Mouse (Mus musculus): Measurements from ENCODE around the gene Vdr. TPM values are rescaled to one million over a fixed set of nuclear protein-coding genes. Genes with fewer than 3 reads are reported as not detected.

Vdr gene
- polyA plus RNA-seq, 1 experiment = 0.20 TPM

GRCm38 (mm10) chr15:97927018-97927417, 16.6 kb upstream of the Vdr start:
- no peak overlapping the region for H3K4me3 ChIP-seq (replicated peaks)
- no peaks in the 10 kb centered on the region for H3K36me3 ChIP-seq (replicated peaks; ENCODE audit: low read length)
- H3K27me3 ChIP-seq (replicated peaks) = peaks cover 30% of the 10 kb centered on the region
- H3K9me3 ChIP-seq = 0 out of 2 replicates have a peak, but pooled peaks cover 7% of the 10 kb centered on the region
- TF ChIP-seq FLI1 (IDR thresholded peaks at IDR 0.05; ENCODE audit: low read length) (no peak), GATA1 (IDR thresholded peaks at IDR 0.05; ENCODE audit: borderline replicate concordance, low read length) (no peak)
- peaks cover 16% of the 10 kb centered on the region for H3K4me1 ChIP-seq

GRCm38 (mm10) chr15:97922421-97922820, 12.0 kb upstream of the Vdr start:
- TF ChIP-seq GATA1 (IDR thresholded peaks at IDR 0.05; ENCODE audit: borderline replicate concordance, low read length) (no peak), FLI1 (IDR thresholded peaks at IDR 0.05; ENCODE audit: low read length) (no peak)
- H3K36me3 ChIP-seq (replicated peaks; ENCODE audit: low read length) = no peaks in the 10 kb centered on the region
- H3K4me3 ChIP-seq (replicated peaks) = no peak overlapping the region
- H3K9me3 ChIP-seq = no peaks in the 10 kb centered on the region
- H3K4me1 ChIP-seq = peaks cover 3% of the 10 kb centered on the region
- H3K27me3 ChIP-seq (replicated peaks) = peaks cover 20% of the 10 kb centered on the region

- Histone ChIP-seq H3K4me1 (no peaks in the 10 kb centered on the region; the same call in 1 of the 2 replicates), H3K36me3 (replicated peaks; ENCODE audit: low read length) (no peaks in the 10 kb centered on the region), H3K27me3 (replicated peaks) (peaks cover 24% of the 10 kb centered on the region), H3K9me3 (no peaks in the 10 kb centered on the region), H3K4me3 (replicated peaks) (no peak overlapping the region)
- TF ChIP-seq GATA1 (IDR thresholded peaks at IDR 0.05; ENCODE audit: borderline replicate concordance, low read length) (no peak), FLI1 (IDR thresholded peaks at IDR 0.05; ENCODE audit: low read length) (no peak)
Observed at GRCm38 (mm10) chr15:97921796-97922195, 11.4 kb upstream of the Vdr start.

- TF ChIP-seq FLI1 (IDR thresholded peaks at IDR 0.05; ENCODE audit: low read length) (no peak), GATA1 (IDR thresholded peaks at IDR 0.05; ENCODE audit: borderline replicate concordance, low read length) (no peak)
- Histone ChIP-seq H3K4me3 (replicated peaks) (no peak overlapping the region), H3K27me3 (replicated peaks) (peaks cover 27% of the 10 kb centered on the region)
Observed at GRCm38 (mm10) chr15:97920306-97920705, 9.9 kb upstream of the Vdr start.

GRCm38 (mm10) chr15:97919217-97919616, 8.8 kb upstream of the Vdr start:
- TF ChIP-seq GATA1 (IDR thresholded peaks at IDR 0.05; ENCODE audit: borderline replicate concordance, low read length) (no peak), FLI1 (IDR thresholded peaks at IDR 0.05; ENCODE audit: low read length) (no peak)
- peaks cover 36% of the 10 kb centered on the region for H3K27me3 ChIP-seq (replicated peaks)

More at GRCm38 (mm10) chr15:97920306-97920705, 9.9 kb upstream of the Vdr start:
- Histone ChIP-seq H3K9me3 (no peaks in the 10 kb centered on the region), H3K4me1 (no peaks in the 10 kb centered on the region; the same call in 1 of the 2 replicates), H3K36me3 (replicated peaks; ENCODE audit: low read length) (no peaks in the 10 kb centered on the region)

GRCm38 (mm10) chr15:97917994-97918393, 7.6 kb upstream of the Vdr start:
- peaks cover 42% of the 10 kb centered on the region for H3K27me3 ChIP-seq (replicated peaks)
- no peaks in the 10 kb centered on the region for H3K36me3 ChIP-seq (replicated peaks; ENCODE audit: low read length)
- peaks cover 8% of the 10 kb centered on the region for H3K4me1 ChIP-seq
- H3K4me3 ChIP-seq (replicated peaks) = no peak overlapping the region
- no peaks in the 10 kb centered on the region; the same call in 1 of the 2 replicates for H3K9me3 ChIP-seq
- TF ChIP-seq GATA1 (IDR thresholded peaks at IDR 0.05; ENCODE audit: borderline replicate concordance, low read length) (no peak), FLI1 (IDR thresholded peaks at IDR 0.05; ENCODE audit: low read length) (no peak)

More at GRCm38 (mm10) chr15:97919217-97919616, 8.8 kb upstream of the Vdr start:
- H3K9me3 ChIP-seq = no peaks in the 10 kb centered on the region
- no peaks in the 10 kb centered on the region for H3K36me3 ChIP-seq (replicated peaks; ENCODE audit: low read length)
- peaks cover 6% of the 10 kb centered on the region for H3K4me1 ChIP-seq
- H3K4me3 ChIP-seq (replicated peaks) = no peak overlapping the region

- Histone ChIP-seq H3K36me3 (replicated peaks; ENCODE audit: low read length) (no peaks in the 10 kb centered on the region), H3K9me3 (peaks cover 4% of the 10 kb centered on the region; the same call in 1 of the 2 replicates), H3K4me3 (replicated peaks) (peak overlapping the region; percentile 64), H3K27me3 (replicated peaks) (peaks cover 60% of the 10 kb centered on the region), H3K4me1 (peaks cover 8% of the 10 kb centered on the region)
- TF ChIP-seq GATA1 (IDR thresholded peaks at IDR 0.05; ENCODE audit: borderline replicate concordance, low read length) (no peak), FLI1 (IDR thresholded peaks at IDR 0.05; ENCODE audit: low read length) (no peak)
Observed at GRCm38 (mm10) chr15:97914331-97914747, 3.9 kb upstream of the Vdr start.

GRCm38 (mm10) chr15:97907801-97908751, 2.4 kb downstream of the Vdr start:
- peaks cover 76% of the 10 kb centered on the region for H3K27me3 ChIP-seq (replicated peaks)

GRCm38 (mm10) chr15:97907202-97907601, 3.2 kb downstream of the Vdr start:
- Histone ChIP-seq H3K27me3 (replicated peaks) (peaks cover 71% of the 10 kb centered on the region), H3K4me3 (replicated peaks) (peak overlapping the region; percentile 93), H3K4me1 (peaks cover 38% of the 10 kb centered on the region), H3K36me3 (replicated peaks; ENCODE audit: low read length) (no peaks in the 10 kb centered on the region), H3K9me3 (0 out of 2 replicates have a peak, but pooled peaks cover 4% of the 10 kb centered on the region)
- TF ChIP-seq FLI1 (IDR thresholded peaks at IDR 0.05; ENCODE audit: low read length) (no peak), GATA1 (IDR thresholded peaks at IDR 0.05; ENCODE audit: borderline replicate concordance, low read length) (no peak)

More at GRCm38 (mm10) chr15:97907801-97908751, 2.4 kb downstream of the Vdr start:
- Histone ChIP-seq H3K9me3 (peaks cover 4% of the 10 kb centered on the region; the same call in 1 of the 2 replicates), H3K4me1 (peaks cover 38% of the 10 kb centered on the region), H3K4me3 (replicated peaks) (peak overlapping the region; percentile 93), H3K36me3 (replicated peaks; ENCODE audit: low read length) (no peaks in the 10 kb centered on the region)
- TF ChIP-seq GATA1 (IDR thresholded peaks at IDR 0.05; ENCODE audit: borderline replicate concordance, low read length) = no peak
- no peak for TF ChIP-seq FLI1 (IDR thresholded peaks at IDR 0.05; ENCODE audit: low read length)

- Histone ChIP-seq H3K36me3 (replicated peaks; ENCODE audit: low read length) (no peaks in the 10 kb centered on the region), H3K9me3 (no peaks in the 10 kb centered on the region), H3K27me3 (replicated peaks) (peaks cover 71% of the 10 kb centered on the region), H3K4me3 (replicated peaks) (no peak overlapping the region), H3K4me1 (peaks cover 38% of the 10 kb centered on the region)
- TF ChIP-seq FLI1 (IDR thresholded peaks at IDR 0.05; ENCODE audit: low read length) (no peak), GATA1 (IDR thresholded peaks at IDR 0.05; ENCODE audit: borderline replicate concordance, low read length) (no peak)
Observed at GRCm38 (mm10) chr15:97905281-97905680, 5.1 kb downstream of the Vdr start.

All from megakaryocyte, embryonic 14.5 days (primary cell).